Mouse (Mus musculus) lung, postnatal 0 days (tissue): ENCODE results near the gene Vstm2l. TPM values are rescaled to one million over a fixed set of nuclear protein-coding genes. Genes with fewer than 3 reads are reported as not detected.

Experiments
- ATAC-seq: fragments of 200-750 bp; cut with Nextera tagmentation; 2 replicates; pipeline ENCODE4 v1.8.0; 2017; ENCODE audit warnings: moderate library complexity
- DNase-seq: peaks from one replicate; pipeline ENCODE4 v3.0.0-alpha.2; 2016; ENCODE audit warnings: low spot score
- H3K27ac ChIP-seq: fragments of 300-500 bp; sonication (generic); 2 replicates; pipeline ENCODE4 v1.5.1; 2014; ENCODE audit warnings: antibody characterized with exemption, mild to moderate bottlenecking, low read length, mixed read lengths
- H3K27me3 ChIP-seq: fragments of 300-500 bp; sonication (generic); replicated peaks from 2 replicates; pipeline ENCODE4 v1.6.1; 2014; ENCODE audit warnings: low read length, mixed read lengths; ENCODE audit not compliant: insufficient read depth
- H3K36me3 ChIP-seq: fragments of 300-500 bp; sonication (generic); 2 replicates; pipeline ENCODE4 v1.6.1; 2014; ENCODE audit warnings: low read length, mixed read lengths; ENCODE audit not compliant: insufficient read depth
- H3K4me1 ChIP-seq: fragments of 300-500 bp; sonication (generic); 2 replicates; pipeline ENCODE4 v1.6.1; 2014; ENCODE audit warnings: antibody characterized with exemption, low read depth, low read length, mixed read lengths; ENCODE audit not compliant: insufficient read depth
- H3K4me2 ChIP-seq: fragments of 300-500 bp; sonication (generic); replicated peaks from 2 replicates; pipeline ENCODE4 v1.6.1; 2014; ENCODE audit warnings: low read depth, mild to moderate bottlenecking, low read length, moderate library complexity, mixed read lengths
- H3K4me3 ChIP-seq: fragments of 300-500 bp; sonication (generic); 2 replicates; pipeline ENCODE4 v1.5.1; 2014; ENCODE audit warnings: low read depth, low read length
- H3K9ac ChIP-seq: fragments of 300-500 bp; sonication (generic); replicated peaks from 2 replicates; pipeline ENCODE4 v1.6.1; 2014; ENCODE audit warnings: low read depth, mild to moderate bottlenecking
- H3K9me3 ChIP-seq: fragments of 300-500 bp; sonication (generic); 2 replicates; pipeline ENCODE4 v1.6.1; 2016; ENCODE audit warnings: low read length, mixed read lengths
- CTCF ChIP-seq: IDR thresholded peaks from 2 replicates; pipeline ENCODE4 v1.5.1; 2016; ENCODE audit warnings: antibody characterized with exemption, mild to moderate bottlenecking
- EP300 ChIP-seq: IDR thresholded peaks from 2 replicates; pipeline ENCODE4 v1.6.1; 2016; ENCODE audit warnings: antibody characterized with exemption, mild to moderate bottlenecking, control low read depth
- WGBS: fragments of 180-500 bp; shearing (Covaris S2); extraction: QIAGEN DNeasy Blood & Tissue Kit; methylation state at CpG from one replicate; pipeline ENCODE4 v1.1.7; 2014; 5-methylcytosine and 5-hydroxymethylcytosine counted together
- polyA plus RNA-seq: library from polyadenylated mRNA; unstranded; fragments of >200 nt; fragmentation: Nextera tagmentation; extraction: Ambion mirVana; gene quantifications from 2 replicates; pipeline ENCODE4 v1.2.1, GENCODE M21; 2015

Gene Vstm2l
- polyA plus RNA-seq, 1 experiment from 2014 or later, result not detected

- Histone ChIP-seq H3K4me2 (no peak overlapping the region), H3K27me3 (no peaks in the 10 kb centered on the region), H3K36me3 (no peaks in the 10 kb centered on the region), H3K9ac (no peak overlapping the region), H3K4me1 (no peaks in the 10 kb centered on the region), H3K4me3 (no peak overlapping the region), H3K27ac (no peak overlapping the region), H3K9me3 (no peaks in the 10 kb centered on the region)
- DNase-seq (no peak), ATAC-seq (no peak)
- TF ChIP-seq EP300, result no peak
- TF ChIP-seq CTCF, result no peak
- 73% methylated on average over 3 of the region's 3 CpGs for WGBS
Observed at GRCm38 (mm10) chr2:157926927-157927326, 12.5 kb downstream of the Vstm2l start.

GRCm38 (mm10) chr2:157927397-157927796, 12.9 kb downstream of the Vstm2l start:
- no peaks in the 10 kb centered on the region for H3K27me3 ChIP-seq
- no peaks in the 10 kb centered on the region for H3K4me1 ChIP-seq

GRCm38 (mm10) chr2:157927815-157928214, 13.4 kb downstream of the Vstm2l start:
- Histone ChIP-seq H3K4me2 (no peak overlapping the region), H3K4me3 (no peak overlapping the region), H3K36me3 (no peaks in the 10 kb centered on the region), H3K27me3 (no peaks in the 10 kb centered on the region), H3K27ac (no peak overlapping the region), H3K9ac (no peak overlapping the region), H3K4me1 (no peaks in the 10 kb centered on the region), H3K9me3 (no peaks in the 10 kb centered on the region)
- ATAC-seq, result no peak
- 0% methylated on average over 1 of the region's 2 CpGs for WGBS
- no peak for TF ChIP-seq EP300
- no peak for TF ChIP-seq CTCF
- no peak for DNase-seq

More at GRCm38 (mm10) chr2:157927397-157927796, 12.9 kb downstream of the Vstm2l start:
- H3K4me2 ChIP-seq, result no peak overlapping the region
- DNase-seq (no peak), ATAC-seq (no peak)
- no peaks in the 10 kb centered on the region for H3K9me3 ChIP-seq
- H3K9ac ChIP-seq, result no peak overlapping the region
- H3K4me3 ChIP-seq, result no peak overlapping the region
- no peak overlapping the region for H3K27ac ChIP-seq
- TF ChIP-seq CTCF, result no peak
- no peak for TF ChIP-seq EP300
- WGBS, result 57% methylated on average over 20 of the region's 20 CpGs
- H3K36me3 ChIP-seq, result no peaks in the 10 kb centered on the region

GRCm38 (mm10) chr2:157932655-157933054, 18.2 kb downstream of the Vstm2l start:
- H3K27me3 ChIP-seq, result no peaks in the 10 kb centered on the region
- H3K4me3 ChIP-seq, result no peak overlapping the region
- ATAC-seq (no peak), DNase-seq (no peak)
- WGBS, result 53% methylated on average over 4 of the region's 4 CpGs
- H3K27ac ChIP-seq, result no peak overlapping the region
- TF ChIP-seq EP300 (no peak), CTCF (peak; percentile 35; the same call in 1 of the 2 replicates)
- no peak overlapping the region for H3K4me2 ChIP-seq
- H3K4me1 ChIP-seq, result no peaks in the 10 kb centered on the region
- H3K9ac ChIP-seq, result no peak overlapping the region
- H3K9me3 ChIP-seq, result no peaks in the 10 kb centered on the region
- no peaks in the 10 kb centered on the region for H3K36me3 ChIP-seq

GRCm38 (mm10) chr2:157935444-157936171, 21.2 kb downstream of the Vstm2l start:
- no peaks in the 10 kb centered on the region for H3K27me3 ChIP-seq
- no peak for DNase-seq
- H3K4me3 ChIP-seq, result no peak overlapping the region
- no peak for ATAC-seq
- H3K9me3 ChIP-seq, result no peaks in the 10 kb centered on the region
- H3K4me1 ChIP-seq, result no peaks in the 10 kb centered on the region
- no peak overlapping the region for H3K4me2 ChIP-seq
- H3K36me3 ChIP-seq, result no peaks in the 10 kb centered on the region
- 48% methylated on average over 11 of the region's 11 CpGs for WGBS
- TF ChIP-seq CTCF (no peak), EP300 (no peak)
- no peak overlapping the region for H3K9ac ChIP-seq
- no peak overlapping the region for H3K27ac ChIP-seq

- Histone ChIP-seq H3K27me3 (peaks cover 8% of the 10 kb centered on the region; the same call in 1 of the 2 replicates), H3K9ac (no peak overlapping the region), H3K4me3 (no peak overlapping the region), H3K9me3 (no peaks in the 10 kb centered on the region), H3K4me1 (no peaks in the 10 kb centered on the region), H3K27ac (no peak overlapping the region), H3K4me2 (no peak overlapping the region), H3K36me3 (no peaks in the 10 kb centered on the region)
- TF ChIP-seq CTCF (no peak), EP300 (no peak)
- WGBS, result 82% methylated on average over 4 of the region's 4 CpGs
- DNase-seq (no peak), ATAC-seq (no peak)
Observed at GRCm38 (mm10) chr2:157936676-157937075, 22.2 kb downstream of the Vstm2l start.
